Mouse (Mus musculus): Measurements from ENCODE around the gene Fgfbp3.
A peak's percentile ranks its signal among the peaks of the same experiment; 100 is the strongest.
"Not testable (repeated sequence)": the region's sequence is repeated elsewhere in the genome, so short reads cannot be mapped to it uniquely, and the experiment has no call there.

The Fgfbp3 gene

GRCm38 (mm10) chr19:36910424-36911045 is 8.9 kb downstream of the Fgfbp3 start:
- peak; percentile 67 for DNase-seq (ENCODE audit: extremely low spot score)

GRCm38 (mm10) chr19:36909676-36910292 is 9.6 kb downstream of the Fgfbp3 start:
- DNase-seq (ENCODE audit: extremely low spot score), result peak; percentile 72

GRCm38 (mm10) chr19:36909150-36909549 is 10.3 kb downstream of the Fgfbp3 start:
- DNase-seq (ENCODE audit: extremely low spot score), result no peak

DNA sequence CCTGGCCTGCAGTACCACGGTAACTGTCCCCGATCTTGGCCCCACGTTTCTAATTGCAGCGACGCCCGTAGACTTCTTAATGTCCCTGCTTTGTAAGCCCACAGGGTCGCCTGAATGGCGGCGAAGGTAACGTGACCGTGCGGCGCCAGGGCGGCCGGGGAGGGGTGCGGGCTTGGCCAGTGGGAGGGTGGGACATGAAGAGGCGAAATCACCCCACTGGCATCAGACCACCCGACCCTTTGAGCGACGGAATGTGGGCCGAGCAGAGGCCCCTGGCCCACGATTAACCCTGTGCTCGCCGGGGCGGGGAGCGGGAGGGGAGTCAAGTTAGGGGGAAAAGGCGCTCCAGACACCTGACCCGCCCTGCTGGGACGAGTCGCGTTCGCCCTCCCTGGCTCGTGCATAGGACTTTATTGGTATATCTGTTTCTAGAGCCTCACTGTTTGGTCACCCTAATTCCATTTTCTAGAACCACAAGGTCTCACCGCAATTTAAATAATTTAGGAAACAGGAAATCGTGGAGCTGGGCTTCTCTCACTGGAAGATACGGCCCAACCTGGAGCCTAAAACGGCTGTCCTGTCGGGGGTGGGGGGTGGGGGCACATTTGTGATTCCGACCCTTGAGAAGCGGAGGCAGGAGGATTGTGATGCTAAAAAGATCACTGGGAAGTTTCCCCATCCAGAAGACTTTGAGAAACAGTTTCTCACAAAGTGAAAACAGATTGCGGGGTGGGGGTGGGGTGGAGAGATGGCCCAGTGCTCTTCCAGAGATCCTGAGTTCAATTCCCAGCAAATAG is 15.0 kb downstream of the Fgfbp3 start:
- DNase-seq (ENCODE audit: extremely low spot score), result peak; percentile 90

DNA sequence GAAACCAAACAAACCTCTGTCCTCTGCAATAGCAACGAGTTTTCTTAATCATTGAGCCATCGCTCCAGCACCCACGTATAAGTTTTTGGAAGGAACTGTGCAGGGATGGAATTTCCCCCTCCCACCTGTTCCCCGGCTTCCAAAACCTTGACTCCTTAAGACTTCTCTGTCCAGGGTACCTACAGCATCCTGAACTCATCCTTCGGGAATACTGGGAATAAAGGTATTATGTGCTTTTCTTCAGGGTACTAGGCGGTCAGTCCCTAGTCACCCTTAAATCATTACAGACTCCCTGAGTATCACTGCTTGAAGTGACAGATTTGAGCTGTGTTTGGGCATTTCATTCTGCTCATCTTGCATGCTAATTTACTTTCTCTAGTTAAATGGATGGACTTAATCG is 16.0 kb downstream of the Fgfbp3 start:
- no peak for DNase-seq (ENCODE audit: extremely low spot score)

DNA sequence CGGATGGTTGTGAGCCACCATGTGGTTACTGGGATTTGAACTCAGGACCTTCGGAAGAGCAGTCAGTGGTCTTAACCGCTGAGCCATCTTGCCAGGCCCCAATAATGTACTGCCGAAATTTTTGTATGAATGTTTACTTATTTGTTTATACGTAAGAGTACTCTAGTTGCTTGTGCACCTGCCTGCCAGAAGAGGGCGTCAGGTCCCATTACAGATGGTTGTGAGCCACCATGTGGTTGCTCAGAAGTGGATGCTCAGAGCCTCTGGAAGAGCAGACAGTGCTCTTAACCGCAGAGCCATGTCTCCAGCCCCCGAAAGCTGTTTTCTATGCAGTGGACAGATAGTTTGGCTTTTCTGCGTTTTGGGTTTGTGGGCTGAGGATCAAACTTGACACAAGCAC is 21.6 kb downstream of the Fgfbp3 start:
- peak; percentile 36 for DNase-seq (ENCODE audit: extremely low spot score)

- peak; percentile 66 for DNase-seq (ENCODE audit: extremely low spot score)
Measured at GRCm38 (mm10) chr19:36896791-36897569, 22.4 kb downstream of the Fgfbp3 start.

DNA sequence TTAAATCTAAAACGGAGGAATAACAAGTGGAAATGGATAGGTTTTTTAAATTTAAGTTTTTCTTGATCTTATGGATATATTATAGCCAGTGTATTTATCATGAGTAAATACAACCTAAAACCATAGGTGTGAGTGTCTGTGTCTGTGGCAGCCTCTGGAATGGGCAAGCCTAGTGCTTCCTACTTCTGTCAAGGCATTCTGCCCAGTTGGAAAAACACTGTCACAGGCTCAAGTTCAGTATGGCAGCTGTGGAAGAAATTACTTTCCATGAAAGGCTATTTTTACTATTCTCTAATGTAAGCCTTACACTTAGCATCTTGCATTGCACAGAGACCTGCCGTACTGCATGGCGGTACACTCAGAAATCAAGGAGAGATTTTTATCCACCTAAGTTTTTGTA is 27.7 kb downstream of the Fgfbp3 start:
- DNase-seq (ENCODE audit: extremely low spot score), result no peak

- no peak for DNase-seq (ENCODE audit: extremely low spot score)
Measured at GRCm38 (mm10) chr19:36887706-36888105, 31.7 kb downstream of the Fgfbp3 start.

DNA sequence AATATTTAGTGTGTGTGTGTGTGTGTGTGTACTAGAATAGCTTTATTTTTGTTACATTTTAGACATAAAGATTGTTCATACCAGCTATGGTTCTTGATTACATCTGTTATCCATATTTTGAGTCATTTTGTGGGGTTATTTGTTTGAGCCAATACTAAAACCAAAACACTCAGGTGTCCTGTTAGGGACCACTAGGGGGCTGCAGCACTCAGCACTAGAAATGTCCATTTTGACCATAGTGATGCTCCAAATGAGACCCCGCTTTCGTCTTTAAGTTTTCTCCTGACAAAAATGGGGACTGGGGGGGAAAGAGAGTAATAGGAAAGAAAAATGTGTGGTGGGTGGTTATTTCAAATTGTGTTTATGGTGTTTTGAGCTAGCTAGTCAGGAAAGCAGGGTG is 33.1 kb downstream of the Fgfbp3 start:
- no peak for DNase-seq (ENCODE audit: extremely low spot score)

GRCm38 (mm10) chr19:36883119-36883518 is 36.3 kb downstream of the Fgfbp3 start:
- DNase-seq (ENCODE audit: extremely low spot score), result no peak

DNA sequence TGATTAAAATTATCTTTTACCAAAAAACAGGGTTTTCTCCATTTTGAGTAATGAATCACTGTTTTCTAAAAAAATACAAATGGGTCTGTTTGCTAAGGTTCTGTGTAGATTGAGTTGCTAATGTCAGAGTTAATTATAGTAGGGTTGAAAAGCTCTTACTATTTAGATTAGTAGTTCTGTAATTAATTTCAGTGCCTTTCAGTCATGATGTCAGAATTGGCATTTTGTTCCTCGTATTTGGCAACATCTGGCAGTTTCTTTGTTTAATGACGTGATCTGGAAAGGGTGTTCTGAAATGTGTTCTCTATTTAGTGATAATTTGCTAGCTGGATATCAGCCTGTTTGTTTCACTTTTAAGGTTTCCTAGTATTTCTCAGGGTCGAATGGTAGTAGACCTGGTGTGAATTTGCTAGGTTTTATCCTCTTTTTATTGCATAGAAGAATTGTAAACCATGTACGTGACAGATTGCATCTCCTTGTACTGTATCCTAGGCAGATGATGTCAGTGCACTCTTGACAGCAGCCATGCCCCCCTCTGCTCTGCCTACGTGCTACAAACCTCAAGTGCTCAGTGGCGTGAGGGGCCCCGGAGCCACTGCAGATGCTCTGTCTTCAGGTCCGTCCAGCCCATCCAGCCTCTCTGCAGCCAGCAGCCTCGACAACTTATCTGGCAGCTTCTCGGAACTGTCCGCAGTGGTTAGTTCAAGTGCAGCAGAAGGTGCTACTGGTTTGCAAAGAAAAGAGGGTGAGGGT is 40.5 kb downstream of the Fgfbp3 start:
- no peak for DNase-seq (ENCODE audit: extremely low spot score)

GRCm38 (mm10) chr19:36877329-36877728 is 42.1 kb downstream of the Fgfbp3 start:
- DNase-seq (ENCODE audit: extremely low spot score), result no peak

DNA sequence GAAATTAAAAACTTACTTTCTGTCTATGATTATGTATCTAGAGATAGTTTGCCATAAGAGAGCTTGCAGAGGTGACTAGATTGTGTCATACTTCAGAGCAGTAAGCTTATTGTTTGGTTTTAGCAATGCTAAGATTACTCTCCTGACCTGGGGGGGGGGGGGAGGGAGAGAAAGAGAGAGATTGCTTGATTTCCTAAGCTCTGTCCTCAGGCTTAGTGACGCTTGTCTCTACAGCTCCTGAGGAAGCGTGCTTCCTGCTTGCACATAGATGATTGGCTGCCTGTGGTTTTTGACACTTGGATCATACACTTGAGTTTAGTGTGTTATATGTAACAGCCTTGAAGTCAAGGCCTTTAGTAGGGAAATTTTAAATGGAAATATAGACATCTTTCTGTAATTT is 44.8 kb downstream of the Fgfbp3 start:
- no peak for DNase-seq (ENCODE audit: extremely low spot score)

DNA sequence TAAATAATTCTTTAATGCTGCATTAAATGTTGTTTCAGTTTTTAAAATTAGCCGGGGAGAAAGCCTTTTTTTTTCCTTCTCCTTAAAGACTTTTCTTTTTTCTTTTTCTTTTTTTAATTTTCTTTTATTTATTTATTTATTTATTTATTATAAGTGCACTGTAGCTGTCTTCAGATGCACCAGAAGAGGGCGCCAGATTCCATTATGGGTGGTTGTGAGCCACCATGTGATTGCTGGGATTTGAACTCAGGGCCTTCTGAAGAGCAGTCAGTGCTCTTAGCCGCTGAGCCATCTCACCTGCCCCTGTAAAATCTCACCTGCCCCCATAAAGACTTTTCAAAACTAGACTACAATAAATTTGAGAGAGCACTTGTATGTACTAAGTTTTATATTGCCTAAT is 50.7 kb downstream of the Fgfbp3 start:
- not testable (repeated sequence) for DNase-seq (ENCODE audit: extremely low spot score)

Measured in embryo, embryonic 9.5 days (tissue).